Mouse (Mus musculus) midbrain, embryonic 14.5 days (tissue): ENCODE data around the gene Gabbr2. TPM values are rescaled to one million over a fixed set of nuclear protein-coding genes. Genes with fewer than 3 reads are reported as not detected.

Experiments used
- ATAC-seq: fragments of 200-750 bp; cut with Nextera tagmentation; 2 replicates; pipeline ENCODE4 v1.8.0; 2017; ENCODE audit warnings: moderate number of reproducible peaks, moderate library complexity; ENCODE audit not compliant: low FRiP score, low TSS enrichment
- DNase-seq: peaks from one replicate; pipeline ENCODE4 v3.0.0-alpha.2; 2015
- H3K27ac ChIP-seq: fragments of 300-500 bp; sonication (generic); replicated peaks from 2 replicates; pipeline ENCODE4 v1.5.1; 2014; ENCODE audit warnings: mild to moderate bottlenecking, low read depth, low read length, moderate library complexity
- H3K27me3 ChIP-seq: fragments of 300-500 bp; sonication (generic); 2 replicates; pipeline ENCODE4 v1.6.1; 2014; ENCODE audit warnings: low read length, control low read depth, mixed read lengths; ENCODE audit not compliant: control insufficient read depth, insufficient read depth
- H3K36me3 ChIP-seq: fragments of 300-500 bp; sonication (generic); 2 replicates; pipeline ENCODE4 v1.6.1; 2014; ENCODE audit warnings: low read length, control low read depth; ENCODE audit not compliant: control insufficient read depth, insufficient read depth
- H3K4me1 ChIP-seq: fragments of 300-500 bp; sonication (generic); 2 replicates; pipeline ENCODE4 v1.6.1; 2014; ENCODE audit warnings: mild to moderate bottlenecking, antibody characterized with exemption, low read length, control low read depth; ENCODE audit not compliant: control insufficient read depth, insufficient read depth
- H3K4me2 ChIP-seq: fragments of 300-500 bp; sonication (generic); 2 replicates; pipeline ENCODE4 v1.6.1; 2014; ENCODE audit warnings: mild to moderate bottlenecking, low read length, moderate library complexity
- H3K4me3 ChIP-seq: fragments of 300-500 bp; sonication (generic); replicated peaks from 2 replicates; pipeline ENCODE4 v1.5.1; 2014; ENCODE audit warnings: low read depth, low read length
- H3K9ac ChIP-seq: fragments of 300-500 bp; sonication (generic); replicated peaks from 2 replicates; pipeline ENCODE4 v1.6.1; 2014; ENCODE audit warnings: mild to moderate bottlenecking, low read length, moderate library complexity
- H3K9me3 ChIP-seq: fragments of 300-500 bp; sonication (generic); 2 replicates; pipeline ENCODE4 v1.6.1; 2016; ENCODE audit warnings: low read length, control low read depth, mixed read lengths; ENCODE audit not compliant: control insufficient read depth
- WGBS: fragments of 180-500 bp; shearing (Covaris S2); extraction: QIAGEN DNeasy Blood & Tissue Kit; methylation state at CpG from one replicate; pipeline ENCODE4 v1.1.7; 2014; 5-methylcytosine and 5-hydroxymethylcytosine counted together
- polyA plus RNA-seq: library from polyadenylated mRNA; unstranded; fragments of >200 nt; fragmentation: Nextera tagmentation; extraction: Ambion mirVana; gene quantifications from 2 replicates; pipeline ENCODE4 v1.2.1, GENCODE M21; 2014

Gabbr2 gene
- polyA plus RNA-seq, 1 experiment from 2014 or later: 8.6 TPM

DNA sequence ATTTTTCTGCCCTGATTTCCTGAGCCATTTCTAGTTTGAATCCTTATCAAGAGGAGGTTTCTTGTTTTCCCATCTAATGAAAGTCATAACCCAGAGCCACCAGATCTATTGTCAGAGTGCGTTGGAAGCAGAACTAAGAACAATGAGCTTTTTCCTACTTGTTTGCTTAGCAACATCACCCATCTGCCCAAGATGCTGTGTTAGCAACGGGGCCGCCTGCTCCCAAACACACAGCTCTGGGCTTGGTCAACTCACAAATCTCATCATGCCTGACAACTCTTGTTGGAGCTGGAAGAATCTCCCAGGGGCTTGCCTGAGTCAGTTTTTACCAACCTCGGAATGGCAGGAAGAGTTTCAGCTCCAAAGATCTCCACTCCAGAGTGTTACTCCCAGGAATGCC, 111.7 kb downstream of the Gabbr2 start:
- no peak overlapping the region for H3K9ac ChIP-seq
- H3K27ac ChIP-seq: no peak overlapping the region
- DNase-seq (no peak), ATAC-seq (no peak)
- no peaks in the 10 kb centered on the region for H3K36me3 ChIP-seq
- no peak overlapping the region for H3K4me2 ChIP-seq
- H3K9me3 ChIP-seq: no peaks in the 10 kb centered on the region
- H3K4me3 ChIP-seq: no peak overlapping the region
- no peaks in the 10 kb centered on the region for H3K27me3 ChIP-seq
- WGBS: 35% methylated on average over 4 of the region's 4 CpGs
- H3K4me1 ChIP-seq: peaks cover 6% of the 10 kb centered on the region; the same call in 1 of the 2 replicates

- H3K27me3 ChIP-seq: no peaks in the 10 kb centered on the region
- WGBS: 95% methylated on average over 4 of the region's 4 CpGs
- no peak overlapping the region for H3K4me3 ChIP-seq
- H3K9me3 ChIP-seq: no peaks in the 10 kb centered on the region
- DNase-seq (no peak), ATAC-seq (no peak)
- no peak overlapping the region for H3K9ac ChIP-seq
- H3K4me1 ChIP-seq: no peaks in the 10 kb centered on the region
- no peaks in the 10 kb centered on the region for H3K36me3 ChIP-seq
- no peak overlapping the region for H3K27ac ChIP-seq
- no peak overlapping the region for H3K4me2 ChIP-seq
These were observed 118.9 kb downstream of the Gabbr2 start for GRCm38 (mm10) chr4:46872750-46873149.

- WGBS: 71% methylated on average over 6 of the region's 6 CpGs
- H3K9me3 ChIP-seq: no peaks in the 10 kb centered on the region
These were observed 121.5 kb downstream of the Gabbr2 start for GRCm38 (mm10) chr4:46870157-46870556.

GRCm38 (mm10) chr4:46869380-46869779, 122.3 kb downstream of the Gabbr2 start:
- WGBS: 88% methylated on average over 2 of the region's 2 CpGs
- Histone ChIP-seq H3K9me3 (no peaks in the 10 kb centered on the region), H3K27ac (no peak overlapping the region), H3K4me1 (no peaks in the 10 kb centered on the region), H3K4me3 (no peak overlapping the region), H3K9ac (no peak overlapping the region), H3K36me3 (no peaks in the 10 kb centered on the region), H3K4me2 (no peak overlapping the region), H3K27me3 (no peaks in the 10 kb centered on the region)
- ATAC-seq: no peak
- no peak for DNase-seq

More at GRCm38 (mm10) chr4:46870157-46870556, 121.5 kb downstream of the Gabbr2 start:
- Histone ChIP-seq H3K4me3 (no peak overlapping the region), H3K36me3 (no peaks in the 10 kb centered on the region), H3K27me3 (no peaks in the 10 kb centered on the region), H3K27ac (no peak overlapping the region), H3K9ac (no peak overlapping the region), H3K4me1 (no peaks in the 10 kb centered on the region), H3K4me2 (no peak overlapping the region)
- no peak for DNase-seq
- ATAC-seq: no peak

DNA sequence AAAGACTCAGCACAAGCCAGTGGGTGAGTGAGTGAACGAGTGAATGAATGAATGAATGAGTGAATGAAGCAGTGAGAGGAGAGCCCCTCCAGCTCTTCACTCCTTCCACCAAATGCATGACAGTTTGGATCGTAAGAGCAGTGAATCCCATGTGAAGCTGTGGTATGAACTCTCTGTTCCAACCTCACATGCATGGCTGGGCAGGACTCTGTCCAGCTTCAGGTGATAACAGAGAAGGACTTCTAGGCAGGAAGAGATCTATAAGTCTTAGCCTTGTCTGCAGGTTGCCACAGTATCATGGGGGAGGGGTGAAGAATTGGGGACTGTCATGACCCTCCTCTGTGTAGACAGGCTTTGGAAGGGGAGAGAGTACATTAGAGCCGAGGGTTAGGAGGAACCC, 122.8 kb downstream of the Gabbr2 start:
- WGBS: 91% methylated on average over 3 of the region's 3 CpGs
- Histone ChIP-seq H3K4me3 (no peak overlapping the region), H3K4me2 (no peak overlapping the region), H3K9me3 (no peaks in the 10 kb centered on the region), H3K27me3 (no peaks in the 10 kb centered on the region), H3K9ac (no peak overlapping the region), H3K4me1 (no peaks in the 10 kb centered on the region), H3K36me3 (no peaks in the 10 kb centered on the region), H3K27ac (no peak overlapping the region)
- ATAC-seq (no peak), DNase-seq (no peak)

- H3K27ac ChIP-seq: no peak overlapping the region
- H3K36me3 ChIP-seq: no peaks in the 10 kb centered on the region
- WGBS: 85% methylated on average over 5 of the region's 5 CpGs
- H3K4me3 ChIP-seq: no peak overlapping the region
- no peaks in the 10 kb centered on the region for H3K27me3 ChIP-seq
- no peaks in the 10 kb centered on the region for H3K9me3 ChIP-seq
- H3K4me1 ChIP-seq: no peaks in the 10 kb centered on the region
- H3K9ac ChIP-seq: no peak overlapping the region
- ATAC-seq (no peak), DNase-seq (no peak)
- H3K4me2 ChIP-seq: no peak overlapping the region
These were observed 123.5 kb downstream of the Gabbr2 start for GRCm38 (mm10) chr4:46868181-46868580.

- no peaks in the 10 kb centered on the region for H3K4me1 ChIP-seq
- H3K27ac ChIP-seq: no peak overlapping the region
- ATAC-seq: no peak
- H3K27me3 ChIP-seq: no peaks in the 10 kb centered on the region
- no peak overlapping the region for H3K4me2 ChIP-seq
- no peak overlapping the region for H3K9ac ChIP-seq
- DNase-seq: no peak
- H3K36me3 ChIP-seq: no peaks in the 10 kb centered on the region
- 82% methylated on average over 10 of the region's 10 CpGs for WGBS
- H3K4me3 ChIP-seq: no peak overlapping the region
- H3K9me3 ChIP-seq: no peaks in the 10 kb centered on the region
These were observed 123.9 kb downstream of the Gabbr2 start for GRCm38 (mm10) chr4:46867779-46868178.

- no peak overlapping the region for H3K9ac ChIP-seq
- no peak overlapping the region for H3K27ac ChIP-seq
- H3K4me3 ChIP-seq: no peak overlapping the region
- DNase-seq (no peak), ATAC-seq (no peak)
- no peaks in the 10 kb centered on the region for H3K4me1 ChIP-seq
- H3K4me2 ChIP-seq: no peak overlapping the region
- H3K27me3 ChIP-seq: no peaks in the 10 kb centered on the region
- 86% methylated on average over 2 of the region's 2 CpGs for WGBS
- H3K9me3 ChIP-seq: no peaks in the 10 kb centered on the region
- H3K36me3 ChIP-seq: no peaks in the 10 kb centered on the region
These were observed 125.6 kb downstream of the Gabbr2 start for GRCm38 (mm10) chr4:46866070-46866469.

DNA sequence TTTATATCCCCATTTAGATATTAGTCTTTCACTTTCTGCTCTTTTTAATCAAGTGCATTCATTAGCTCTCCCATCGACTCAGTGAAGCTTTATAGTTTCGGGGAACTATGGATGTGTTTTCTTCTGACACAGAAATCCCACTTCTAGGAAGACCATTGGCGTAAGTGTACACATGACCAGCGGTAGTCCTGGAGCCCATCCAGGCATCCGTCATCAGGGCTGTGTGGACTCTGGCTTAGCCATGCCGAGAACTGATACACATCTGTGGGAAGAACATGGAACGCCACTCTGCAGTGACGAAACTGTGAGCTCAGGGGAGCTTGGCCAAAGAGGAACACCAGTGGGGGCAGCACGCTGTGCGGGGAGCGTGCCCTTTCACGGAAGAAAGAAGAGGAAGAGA, 128.0 kb downstream of the Gabbr2 start:
- Histone ChIP-seq H3K36me3 (no peaks in the 10 kb centered on the region), H3K4me1 (0 out of 2 replicates have a peak, but pooled peaks cover 4% of the 10 kb centered on the region), H3K4me3 (no peak overlapping the region), H3K27me3 (no peaks in the 10 kb centered on the region), H3K9ac (no peak overlapping the region), H3K9me3 (no peaks in the 10 kb centered on the region), H3K27ac (no peak overlapping the region), H3K4me2 (no peak overlapping the region)
- DNase-seq: peak; percentile 48
- WGBS: 73% methylated on average over 12 of the region's 12 CpGs
- no peak for ATAC-seq
